16 mouse cellular contexts compared by ENCODE assay signal in genomic region chr14:16547492-16548199, GRCm38 (mm10).
DNase-seq lines count a peak whose midpoint lies in the region; ATAC-seq and TF ChIP-seq lines count a peak whose summit lies in the region.
"Had no signal": no experiment of that assay in that cellular context is flagged by ENCODE, and none has a peak within 500 bp of the region (broad histone marks: within the 10 kb centered on the region; RNA-seq: fewer than 3 reads in every experiment).

No protein-coding gene starts in this region.

- TF ChIP-seq EP300 in heart, postnatal 0 days (IDR thresholded peaks at IDR 0.05; ENCODE audit: low read depth) = no peak

- H3K4me2 ChIP-seq in heart, embryonic 14.5 days (ENCODE audit: low read length) = no peak overlapping the region
- no peak overlapping the region for H3K4me2 ChIP-seq in heart, postnatal 0 days (ENCODE audit: low read depth, low read length)
- H3K4me2 ChIP-seq: embryonic facial prominence, embryonic 13.5 days; forebrain, embryonic 13.5 days; hindbrain, embryonic 12.5 days; liver, embryonic 15.5 days had no signal

- 50% methylated on average over 6 of the region's 6 CpGs for WGBS in heart, embryonic 14.5 days
- WGBS in heart, postnatal 0 days = 33% methylated on average over 6 of the region's 6 CpGs
- 89% methylated on average over 6 of the region's 6 CpGs for WGBS in thymus, adult 2 months

- no peak overlapping the region for H3K9ac ChIP-seq in heart, embryonic 14.5 days (ENCODE audit: low read length)
- H3K9ac ChIP-seq in heart, postnatal 0 days (replicated peaks; ENCODE audit: low read depth, low read length) = peak overlapping the region; percentile 23; the same call in 1 of the 2 replicates
- H3K9ac ChIP-seq: embryonic facial prominence, embryonic 13.5 days; forebrain, embryonic 13.5 days; hindbrain, embryonic 12.5 days; liver, embryonic 15.5 days had no signal

- peak; percentile 72 for ATAC-seq in cerebellum, adult (ENCODE audit: insufficient number of reproducible peaks, low FRiP score, low TSS enrichment)
- ATAC-seq in heart, embryonic 14.5 days (ENCODE audit: insufficient number of reproducible peaks, insufficient read depth, low FRiP score, low read depth) = no peak
- peak; percentile 34; the same call in 1 of the 2 replicates for ATAC-seq in heart, postnatal 0 days (ENCODE audit: insufficient read depth, low read depth)
- ATAC-seq: forebrain, embryonic 13.5 days; midbrain, embryonic 16.5 days had no signal

- TF ChIP-seq POLR2A in thymus, adult 2 months (IDR thresholded peaks at IDR 0.05; ENCODE audit: control insufficient read depth, extremely low read depth, insufficient read depth, low read length, poor library complexity) = no peak

- no peak overlapping the region for H3K4me3 ChIP-seq in heart, embryonic 14.5 days (ENCODE audit: control insufficient read depth in 1 of 2, insufficient read depth in 1 of 2, low read depth in 1 of 2, low read length in 2 of 2)
- H3K4me3 ChIP-seq in heart, postnatal 0 days (ENCODE audit: low read depth, low read length) = no peak overlapping the region
- H3K4me3 ChIP-seq in thymus, adult 2 months (ENCODE audit: control insufficient read depth, insufficient read depth, low read length) = no peak overlapping the region
- H3K4me3 ChIP-seq: embryonic facial prominence, embryonic 13.5 days; forebrain, embryonic 13.5 days; hindbrain, embryonic 12.5 days; layer of hippocampus, adult 2 months; liver, embryonic 15.5 days had no signal

- DNase-seq in cerebellum, postnatal 4 days (ENCODE audit: low spot score in 2 of 2) = no peak
- no peak for DNase-seq in heart, adult 8-10 months (ENCODE audit: low spot score)
- DNase-seq in cerebellum, adult 18-20 months = peak; percentile 39 to 55
- DNase-seq in heart, postnatal 0 days (ENCODE audit: low spot score) = peak; percentile 17
- DNase-seq in ovary, postnatal 14 days (ENCODE audit: low spot score) = no peak
- DNase-seq in thymus, adult 2 months = no peak
- DNase-seq: kidney, adult 2 months; lung, postnatal 36 days had no signal

- no peaks in the 10 kb centered on the region for H3K27me3 ChIP-seq in heart, embryonic 14.5 days (ENCODE audit: control insufficient read depth, insufficient read depth, low read length)
- no peaks in the 10 kb centered on the region for H3K27me3 ChIP-seq in heart, postnatal 0 days (ENCODE audit: control insufficient read depth, insufficient read depth, low read length)
- no peaks in the 10 kb centered on the region for H3K27me3 ChIP-seq in thymus, adult 2 months (ENCODE audit: control insufficient read depth, insufficient read depth, low read length)
- H3K27me3 ChIP-seq: embryonic facial prominence, embryonic 13.5 days; forebrain, embryonic 13.5 days; hindbrain, embryonic 12.5 days; liver, embryonic 15.5 days had no signal

- H3K4me1 ChIP-seq in heart, embryonic 14.5 days (ENCODE audit: control insufficient read depth in 2 of 2, insufficient read depth in 2 of 2, low read length in 2 of 2) = peaks cover 8 to 35% of the 10 kb centered on the region in 2 experiments
- peaks cover 37% of the 10 kb centered on the region for H3K4me1 ChIP-seq in heart, postnatal 0 days (ENCODE audit: control insufficient read depth, insufficient read depth)
- H3K4me1 ChIP-seq in thymus, adult 2 months (replicated peaks; ENCODE audit: control insufficient read depth, insufficient read depth, low read length) = no peaks in the 10 kb centered on the region
- H3K4me1 ChIP-seq: forebrain, embryonic 13.5 days; hindbrain, embryonic 12.5 days; liver, embryonic 15.5 days had no signal

- peak overlapping the region; percentile 7 to 12; a peak in 2 of 4 replicates for H3K27ac ChIP-seq in heart, embryonic 14.5 days (replicated peaks in 1 of 2; ENCODE audit: control insufficient read depth in 1 of 2, insufficient read depth in 1 of 2, low read depth in 2 of 2, low read length in 2 of 2)
- H3K27ac ChIP-seq in heart, postnatal 0 days (ENCODE audit: low read depth) = peak overlapping the region; percentile 71
- H3K27ac ChIP-seq in thymus, adult 2 months (ENCODE audit: control insufficient read depth, insufficient read depth, low read length) = no peak overlapping the region
- H3K27ac ChIP-seq: embryonic facial prominence, embryonic 13.5 days; forebrain, embryonic 13.5 days; hindbrain, embryonic 12.5 days; layer of hippocampus, adult 2 months; liver, embryonic 15.5 days had no signal

- TF ChIP-seq CTCF in heart, postnatal 0 days (IDR thresholded peaks at IDR 0.05; ENCODE audit: low read depth) = no peak
- TF ChIP-seq CTCF in thymus, adult 2 months (IDR thresholded peaks at IDR 0.05; ENCODE audit: borderline replicate concordance, control insufficient read depth, extremely low read depth, insufficient read depth, low read length, poor library complexity) = no peak

- 0 out of 2 replicates have a peak, but pooled peaks cover 7% of the 10 kb centered on the region for H3K36me3 ChIP-seq in heart, embryonic 14.5 days (ENCODE audit: control insufficient read depth, insufficient read depth, low read length)
- no peaks in the 10 kb centered on the region for H3K36me3 ChIP-seq in heart, postnatal 0 days (replicated peaks; ENCODE audit: control insufficient read depth, insufficient read depth, low read length)
- no peaks in the 10 kb centered on the region for H3K36me3 ChIP-seq in thymus, adult 2 months (ENCODE audit: control insufficient read depth, insufficient read depth, low read length)
- H3K36me3 ChIP-seq: embryonic facial prominence, embryonic 13.5 days; hindbrain, embryonic 12.5 days; liver, embryonic 15.5 days had no signal

- no peaks in the 10 kb centered on the region for H3K9me3 ChIP-seq in heart, embryonic 14.5 days (ENCODE audit: control insufficient read depth, low read length)
- H3K9me3 ChIP-seq in heart, postnatal 0 days (replicated peaks; ENCODE audit: control insufficient read depth, low read length) = no peaks in the 10 kb centered on the region
- H3K9me3 ChIP-seq: embryonic facial prominence, embryonic 13.5 days; forebrain, embryonic 13.5 days; hindbrain, embryonic 12.5 days; liver, embryonic 15.5 days had no signal

Comparison
In these comparisons a context has a peak if more than half of its experiments do, and no peak if none do; other contexts are left out.
1. DNase-seq: peak in cerebellum, adult 18-20 months (2 of 2) and heart, postnatal 0 days (single experiment); none in cerebellum, postnatal 4 days (0 of 2), heart, adult 8-10 months (single experiment), ovary, postnatal 14 days (single experiment) and thymus, adult 2 months (single experiment).